Comparison of ENCODE assay signal across 8 mouse cellular contexts in the genomic region with DNA sequence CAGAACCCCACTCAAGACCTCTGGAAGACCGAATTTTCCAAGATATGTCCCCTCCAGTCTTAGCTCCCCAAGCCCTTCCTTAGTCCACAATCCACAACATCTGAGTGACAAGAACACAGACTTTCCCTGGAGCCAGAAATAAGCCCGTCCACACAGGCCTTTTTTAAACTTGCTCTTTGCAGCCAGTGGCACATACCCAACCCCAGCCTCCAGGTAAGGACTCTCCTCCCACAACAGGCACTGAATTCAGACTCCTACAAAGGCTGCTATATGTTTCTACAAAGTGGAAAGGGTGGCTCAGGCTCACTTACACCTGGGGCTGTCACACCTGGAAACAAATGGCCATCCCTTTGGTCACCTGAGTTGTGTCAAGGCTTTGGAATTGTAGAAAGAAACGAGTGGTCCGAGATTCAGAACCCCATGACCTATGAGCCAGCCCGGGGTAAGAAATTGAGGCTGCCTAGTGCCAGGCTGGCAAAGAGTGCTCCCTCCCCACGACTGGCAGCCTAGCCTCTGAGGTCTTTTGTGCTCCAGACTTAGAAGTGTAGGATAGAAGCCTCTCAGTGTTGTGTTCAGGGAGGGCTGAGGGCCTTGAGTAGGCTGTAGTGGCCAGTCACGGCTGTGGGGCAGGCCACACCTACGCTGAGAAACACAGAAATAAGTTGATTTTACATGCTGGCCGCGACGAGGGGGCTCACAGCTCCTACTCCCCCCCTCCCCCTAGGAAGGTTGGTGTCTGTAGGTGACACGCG. TPM values are rescaled to one million over a fixed set of nuclear protein-coding genes. Genes with fewer than 3 reads are reported as not detected.
DNase-seq lines count a peak whose midpoint lies in the region; ATAC-seq and TF ChIP-seq lines count a peak whose summit lies in the region.

No protein-coding gene starts in this region.

- no peak for TF ChIP-seq POLR2A in liver, adult 2 months (IDR thresholded peaks at IDR 0.05; ENCODE audit: extremely low read depth, insufficient read depth, low read length)
- TF ChIP-seq POLR2A in brain, embryonic 14.5 days (IDR thresholded peaks at IDR 0.05; ENCODE audit: borderline replicate concordance, extremely low read depth, insufficient read depth, insufficient read length, poor library complexity, severe bottlenecking) = no peak

- peak overlapping the region; percentile 82 for H3K4me2 ChIP-seq in hindbrain, embryonic 16.5 days (ENCODE audit: low read length)

- H3K4me1 ChIP-seq in liver, adult 2 months (ENCODE audit: control insufficient read depth, insufficient read depth, low read length) = peaks cover 17% of the 10 kb centered on the region
- peaks cover 34% of the 10 kb centered on the region for H3K4me1 ChIP-seq in hindbrain, embryonic 16.5 days (ENCODE audit: control insufficient read depth, insufficient read depth, low read depth, low read length)
- peaks cover 34% of the 10 kb centered on the region for H3K4me1 ChIP-seq in midbrain, embryonic 10.5 days

- no peaks in the 10 kb centered on the region for H3K79me2 ChIP-seq in liver, adult 2 months (ENCODE audit: control insufficient read depth, insufficient read depth, low read length)

- TF ChIP-seq CTCF in liver, adult 2 months (IDR thresholded peaks at IDR 0.05; ENCODE audit: low read depth, low read length) = no peak
- TF ChIP-seq CTCF in brain, embryonic 14.5 days (IDR thresholded peaks at IDR 0.05; ENCODE audit: borderline replicate concordance, extremely low read depth, insufficient read depth, insufficient read length) = no peak

- peak overlapping the region; percentile 89 for H3K9ac ChIP-seq in liver, adult 2 months (ENCODE audit: low read depth, low read length)
- peak overlapping the region; percentile 95 for H3K9ac ChIP-seq in hindbrain, embryonic 16.5 days (ENCODE audit: low read depth, low read length)

- 0 out of 2 replicates have a peak, but pooled peaks cover 2% of the 10 kb centered on the region for H3K36me3 ChIP-seq in liver, adult 2 months (ENCODE audit: control insufficient read depth, insufficient read depth, low read length)
- H3K36me3 ChIP-seq in hindbrain, embryonic 16.5 days (ENCODE audit: control insufficient read depth, insufficient read depth, low read length) = peaks cover 5% of the 10 kb centered on the region; the same call in 1 of the 2 replicates
- H3K36me3 ChIP-seq in midbrain, embryonic 10.5 days = peaks cover 28% of the 10 kb centered on the region

- H3K9me3 ChIP-seq in hindbrain, embryonic 16.5 days (ENCODE audit: control insufficient read depth, low read length) = no peaks in the 10 kb centered on the region
- H3K9me3 ChIP-seq in midbrain, embryonic 10.5 days (replicated peaks) = no peaks in the 10 kb centered on the region

- ATAC-seq in hindbrain, embryonic 16.5 days = peak; percentile 16

- peak overlapping the region; percentile 81 for H3K4me3 ChIP-seq in liver, adult 2 months (ENCODE audit: insufficient read depth, low read depth, low read length)
- peak overlapping the region; percentile 92 for H3K4me3 ChIP-seq in hindbrain, embryonic 16.5 days (ENCODE audit: low read length)
- peak overlapping the region; percentile 91 for H3K4me3 ChIP-seq in midbrain, embryonic 10.5 days

- no peaks in the 10 kb centered on the region for H3K27me3 ChIP-seq in liver, adult 2 months (ENCODE audit: control insufficient read depth, insufficient read depth, low read length)
- H3K27me3 ChIP-seq in hindbrain, embryonic 16.5 days (replicated peaks; ENCODE audit: control insufficient read depth, insufficient read depth, low read length) = no peaks in the 10 kb centered on the region
- H3K27me3 ChIP-seq in midbrain, embryonic 10.5 days (ENCODE audit: low read depth, poor library complexity, severe bottlenecking) = no peaks in the 10 kb centered on the region

- WGBS in liver, adult 2 months = 24% methylated on average over 13 of the region's 13 CpGs
- 20% methylated on average over 13 of the region's 13 CpGs for WGBS in hindbrain, embryonic 16.5 days
- 28% methylated on average over 13 of the region's 13 CpGs for WGBS in midbrain, embryonic 10.5 days

- H3K27ac ChIP-seq in liver, adult 2 months (replicated peaks; ENCODE audit: insufficient read depth, low read depth, low read length) = no peak overlapping the region
- peak overlapping the region; percentile 95 for H3K27ac ChIP-seq in hindbrain, embryonic 16.5 days (ENCODE audit: low read depth, low read length)
- H3K27ac ChIP-seq in midbrain, embryonic 10.5 days (replicated peaks) = peak overlapping the region; percentile 90

- DNase-seq in liver, adult 2 months (ENCODE audit: extremely low read depth, low read depth, low spot score) = no peak
- DNase-seq in liver = no peak
- DNase-seq in brain, embryonic 14.5 days (ENCODE audit: low read depth) = peak; percentile 32
- DNase-seq in midbrain, embryonic 10.5 days (ENCODE audit: low spot score) = no peak
- no peak for DNase-seq in frontal cortex, postnatal 25 days (ENCODE audit: low spot score in 2 of 2)
- no peak for DNase-seq in adrenal gland, postnatal 10 days
- DNase-seq in ovary, postnatal 36 days (ENCODE audit: low spot score) = no peak

RNA-seq across cellular contexts. Expression of gene Zdhhc8, which starts 0.8 kb away (rescaled TPM):
- total RNA-seq in liver, adult 2 months (2014; rRNA removed) = 1.2 and 1.3 TPM in 2 replicates
- polyA plus RNA-seq in liver, adult 2 months (2012; rRNA removed) = 10.9 and 12.3 TPM in 2 replicates
- polyA plus RNA-seq in brain, embryonic 14.5 days (2012; rRNA removed) = 60.4 and 69.0 TPM in 2 replicates
- polyA plus RNA-seq in hindbrain, embryonic 16.5 days (2015; fragmentation: Nextera tagmentation; extraction: Ambion mirVana) = 8.0 and 14.6 TPM in 2 replicates
- 9.4 and 11.3 TPM in 2 replicates for polyA plus RNA-seq in midbrain, embryonic 10.5 days (2016; fragmentation: Nextera tagmentation; extraction: Ambion mirVana)
- total RNA-seq in adrenal gland, postnatal 10 days (2021) = 10 to 100 TPM; 18.9 to 20.5 TPM

RNA-seq across cellular contexts. Expression of gene Trmt2a, which starts 14.4 kb away (rescaled TPM):
- 12.8 and 14.6 TPM in 2 replicates for total RNA-seq in liver, adult 2 months (2014; rRNA removed)
- 15.8 and 19.4 TPM in 2 replicates for polyA plus RNA-seq in liver, adult 2 months (2012; rRNA removed)
- polyA plus RNA-seq in brain, embryonic 14.5 days (2012; rRNA removed) = 83.5 and 111 TPM in 2 replicates
- polyA plus RNA-seq in hindbrain, embryonic 16.5 days (2015; fragmentation: Nextera tagmentation; extraction: Ambion mirVana) = 100 and 105 TPM in 2 replicates
- polyA plus RNA-seq in midbrain, embryonic 10.5 days (2016; fragmentation: Nextera tagmentation; extraction: Ambion mirVana) = 127 and 132 TPM in 2 replicates
- total RNA-seq in adrenal gland, postnatal 10 days (2021) = 10 to 100 TPM; 34.2 to 46.7 TPM

RNA-seq across cellular contexts. Expression of gene Ranbp1, which starts 14.4 kb away (rescaled TPM):
- total RNA-seq in liver, adult 2 months (2014; rRNA removed) = 37.0 and 40.9 TPM in 2 replicates
- 32.1 and 39.5 TPM in 2 replicates for polyA plus RNA-seq in liver, adult 2 months (2012; rRNA removed)
- polyA plus RNA-seq in brain, embryonic 14.5 days (2012; rRNA removed) = 177 and 190 TPM in 2 replicates
- polyA plus RNA-seq in hindbrain, embryonic 16.5 days (2015; fragmentation: Nextera tagmentation; extraction: Ambion mirVana) = 362 and 365 TPM in 2 replicates
- 1,186 and 1,334 TPM in 2 replicates for polyA plus RNA-seq in midbrain, embryonic 10.5 days (2016; fragmentation: Nextera tagmentation; extraction: Ambion mirVana)
- 100 to 1,000 TPM; 123 to 127 TPM for total RNA-seq in adrenal gland, postnatal 10 days (2021)

RNA-seq across cellular contexts. Expression of gene Ccdc188, which starts 16.4 kb away (rescaled TPM):
- not detected in 2 replicates for total RNA-seq in liver, adult 2 months (2014; rRNA removed)
- not detected in 2 replicates for polyA plus RNA-seq in liver, adult 2 months (2012; rRNA removed)
- not detected in 2 replicates for polyA plus RNA-seq in brain, embryonic 14.5 days (2012; rRNA removed)
- polyA plus RNA-seq in hindbrain, embryonic 16.5 days (2015; fragmentation: Nextera tagmentation; extraction: Ambion mirVana) = 0.11 TPM in 1 of 2 replicates, not detected in the other
- not detected in 2 replicates for polyA plus RNA-seq in midbrain, embryonic 10.5 days (2016; fragmentation: Nextera tagmentation; extraction: Ambion mirVana)
- total RNA-seq in adrenal gland, postnatal 10 days (2021) = not detected

RNA-seq across cellular contexts. Expression of gene Gm49776, which starts 24.0 kb away (rescaled TPM):
- not detected in 2 replicates for total RNA-seq in liver, adult 2 months (2014; rRNA removed)
- polyA plus RNA-seq in liver, adult 2 months (2012; rRNA removed) = not detected in 2 replicates
- polyA plus RNA-seq in brain, embryonic 14.5 days (2012; rRNA removed) = 0.14 TPM in 1 of 2 replicates, not detected in the other
- 1.3 TPM in 1 of 2 replicates, not detected in the other for polyA plus RNA-seq in hindbrain, embryonic 16.5 days (2015; fragmentation: Nextera tagmentation; extraction: Ambion mirVana)
- polyA plus RNA-seq in midbrain, embryonic 10.5 days (2016; fragmentation: Nextera tagmentation; extraction: Ambion mirVana) = 1.9 and 2.2 TPM in 2 replicates
- total RNA-seq in adrenal gland, postnatal 10 days (2021) = not detected
